Mouse (Mus musculus): ENCODE data around the gene Ncam1. TPM values are rescaled to one million over a fixed set of nuclear protein-coding genes. Genes with fewer than 3 reads are reported as not detected.

Ncam1 gene
- polyA plus RNA-seq, 1 experiment from 2014 or later = 2.0 TPM

- 67% methylated on average over 8 of the region's 8 CpGs for WGBS (ENCODE audit: insufficient replicate concordance)
- Histone ChIP-seq H3K36me3 (replicated peaks; ENCODE audit: insufficient read depth, low read length) (no peaks in the 10 kb centered on the region), H3K4me3 (ENCODE audit: low read depth, low read length) (no peak overlapping the region), H3K27me3 (ENCODE audit: insufficient read depth, low read length) (no peaks in the 10 kb centered on the region), H3K9me3 (ENCODE audit: low read length) (0 out of 2 replicates have a peak, but pooled peaks cover 2% of the 10 kb centered on the region), H3K4me1 (ENCODE audit: insufficient read depth) (no peaks in the 10 kb centered on the region), H3K9ac (replicated peaks) (no peak overlapping the region), H3K27ac (ENCODE audit: low read depth) (no peak overlapping the region), H3K4me2 (ENCODE audit: low read depth, low read length) (no peak overlapping the region)
- ATAC-seq = no peak
- DNase-seq = no peak
- TF ChIP-seq CTCF (IDR thresholded peaks at IDR 0.05; ENCODE audit: low read depth) (peak; percentile 44), EP300 (IDR thresholded peaks at IDR 0.05; ENCODE audit: low read depth) (no peak)
These were observed 135.5 kb downstream of the Ncam1 start for GRCm38 (mm10) chr9:49662958-49663926.

- no peak for DNase-seq
- Histone ChIP-seq H3K9ac (replicated peaks) (no peak overlapping the region), H3K4me2 (ENCODE audit: low read depth, low read length) (no peak overlapping the region), H3K27ac (ENCODE audit: low read depth) (no peak overlapping the region), H3K9me3 (ENCODE audit: low read length) (no peaks in the 10 kb centered on the region), H3K4me1 (ENCODE audit: insufficient read depth) (no peaks in the 10 kb centered on the region), H3K27me3 (ENCODE audit: insufficient read depth, low read length) (no peaks in the 10 kb centered on the region), H3K4me3 (ENCODE audit: low read depth, low read length) (no peak overlapping the region), H3K36me3 (replicated peaks; ENCODE audit: insufficient read depth, low read length) (no peaks in the 10 kb centered on the region)
- 84% methylated on average over 2 of the region's 2 CpGs for WGBS (ENCODE audit: insufficient replicate concordance)
- TF ChIP-seq CTCF (IDR thresholded peaks at IDR 0.05; ENCODE audit: low read depth) = no peak
- no peak for TF ChIP-seq EP300 (IDR thresholded peaks at IDR 0.05; ENCODE audit: low read depth)
- no peak for ATAC-seq
These were observed 137.2 kb downstream of the Ncam1 start for GRCm38 (mm10) chr9:49661480-49661879.

- Histone ChIP-seq H3K9me3 (ENCODE audit: low read length) (no peaks in the 10 kb centered on the region), H3K4me2 (ENCODE audit: low read depth, low read length) (no peak overlapping the region), H3K36me3 (replicated peaks; ENCODE audit: insufficient read depth, low read length) (no peaks in the 10 kb centered on the region), H3K27ac (ENCODE audit: low read depth) (no peak overlapping the region), H3K4me1 (ENCODE audit: insufficient read depth) (no peaks in the 10 kb centered on the region), H3K9ac (replicated peaks) (no peak overlapping the region), H3K27me3 (ENCODE audit: insufficient read depth, low read length) (no peaks in the 10 kb centered on the region), H3K4me3 (ENCODE audit: low read depth, low read length) (no peak overlapping the region)
- DNase-seq (no peak), ATAC-seq (no peak)
- TF ChIP-seq CTCF (IDR thresholded peaks at IDR 0.05; ENCODE audit: low read depth) = no peak
- TF ChIP-seq EP300 (IDR thresholded peaks at IDR 0.05; ENCODE audit: low read depth) = no peak
- WGBS (ENCODE audit: insufficient replicate concordance) = 81% methylated on average over 4 of the region's 4 CpGs
These were observed 140.3 kb downstream of the Ncam1 start for GRCm38 (mm10) chr9:49658381-49658856.

- WGBS (ENCODE audit: insufficient replicate concordance) = 73% methylated on average over 3 of the region's 3 CpGs
- no peak for ATAC-seq
- no peaks in the 10 kb centered on the region for H3K36me3 ChIP-seq (replicated peaks; ENCODE audit: insufficient read depth, low read length)
These were observed 144.3 kb downstream of the Ncam1 start for GRCm38 (mm10) chr9:49654470-49654869.

GRCm38 (mm10) chr9:49653478-49654245 lies 145.1 kb downstream of the Ncam1 start:
- Histone ChIP-seq H3K4me3 (ENCODE audit: low read depth, low read length) (no peak overlapping the region), H3K9ac (replicated peaks) (no peak overlapping the region), H3K4me1 (ENCODE audit: insufficient read depth) (no peaks in the 10 kb centered on the region), H3K36me3 (replicated peaks; ENCODE audit: insufficient read depth, low read length) (no peaks in the 10 kb centered on the region), H3K9me3 (ENCODE audit: low read length) (peaks cover 2% of the 10 kb centered on the region), H3K27me3 (ENCODE audit: insufficient read depth, low read length) (no peaks in the 10 kb centered on the region), H3K27ac (ENCODE audit: low read depth) (no peak overlapping the region), H3K4me2 (ENCODE audit: low read depth, low read length) (no peak overlapping the region)
- no peak for DNase-seq
- WGBS (ENCODE audit: insufficient replicate concordance) = 67% methylated on average over 9 of the region's 9 CpGs
- no peak for ATAC-seq
- no peak for TF ChIP-seq EP300 (IDR thresholded peaks at IDR 0.05; ENCODE audit: low read depth)
- no peak for TF ChIP-seq CTCF (IDR thresholded peaks at IDR 0.05; ENCODE audit: low read depth)

More at GRCm38 (mm10) chr9:49654470-49654869, 144.3 kb downstream of the Ncam1 start:
- no peak for DNase-seq
- no peak overlapping the region for H3K4me3 ChIP-seq (ENCODE audit: low read depth, low read length)
- H3K27me3 ChIP-seq (ENCODE audit: insufficient read depth, low read length) = no peaks in the 10 kb centered on the region
- H3K9ac ChIP-seq (replicated peaks) = no peak overlapping the region
- H3K4me1 ChIP-seq (ENCODE audit: insufficient read depth) = no peaks in the 10 kb centered on the region
- no peak overlapping the region for H3K27ac ChIP-seq (ENCODE audit: low read depth)
- TF ChIP-seq EP300 (IDR thresholded peaks at IDR 0.05; ENCODE audit: low read depth) = no peak
- no peak for TF ChIP-seq CTCF (IDR thresholded peaks at IDR 0.05; ENCODE audit: low read depth)
- no peak overlapping the region for H3K4me2 ChIP-seq (ENCODE audit: low read depth, low read length)
- H3K9me3 ChIP-seq (ENCODE audit: low read length) = no peaks in the 10 kb centered on the region; the same call in 1 of the 2 replicates

- Histone ChIP-seq H3K36me3 (replicated peaks; ENCODE audit: insufficient read depth, low read length) (no peaks in the 10 kb centered on the region), H3K4me1 (ENCODE audit: insufficient read depth) (no peaks in the 10 kb centered on the region), H3K4me2 (ENCODE audit: low read depth, low read length) (no peak overlapping the region), H3K27ac (ENCODE audit: low read depth) (no peak overlapping the region), H3K27me3 (ENCODE audit: insufficient read depth, low read length) (no peaks in the 10 kb centered on the region), H3K4me3 (ENCODE audit: low read depth, low read length) (no peak overlapping the region), H3K9me3 (ENCODE audit: low read length) (peaks cover 10% of the 10 kb centered on the region; the same call in 1 of the 2 replicates), H3K9ac (replicated peaks) (no peak overlapping the region)
- DNase-seq (no peak), ATAC-seq (no peak)
- TF ChIP-seq EP300 (IDR thresholded peaks at IDR 0.05; ENCODE audit: low read depth) (no peak), CTCF (IDR thresholded peaks at IDR 0.05; ENCODE audit: low read depth) (no peak)
- WGBS (ENCODE audit: insufficient replicate concordance) = 57% methylated on average over 2 of the region's 2 CpGs
These were observed 154.4 kb downstream of the Ncam1 start for GRCm38 (mm10) chr9:49644296-49644695.

Measured in liver, postnatal 0 days (tissue).